Mouse (Mus musculus): Measurements from ENCODE around the gene Gm16368. TPM values are rescaled to one million over a fixed set of nuclear protein-coding genes. Genes with fewer than 3 reads are reported as not detected.
"Not testable (repeated sequence)": the region's sequence is repeated elsewhere in the genome, so short reads cannot be mapped to it uniquely, and the experiment has no call there.

Gm16368 gene
- total RNA-seq (2021) = not detected

DNA sequence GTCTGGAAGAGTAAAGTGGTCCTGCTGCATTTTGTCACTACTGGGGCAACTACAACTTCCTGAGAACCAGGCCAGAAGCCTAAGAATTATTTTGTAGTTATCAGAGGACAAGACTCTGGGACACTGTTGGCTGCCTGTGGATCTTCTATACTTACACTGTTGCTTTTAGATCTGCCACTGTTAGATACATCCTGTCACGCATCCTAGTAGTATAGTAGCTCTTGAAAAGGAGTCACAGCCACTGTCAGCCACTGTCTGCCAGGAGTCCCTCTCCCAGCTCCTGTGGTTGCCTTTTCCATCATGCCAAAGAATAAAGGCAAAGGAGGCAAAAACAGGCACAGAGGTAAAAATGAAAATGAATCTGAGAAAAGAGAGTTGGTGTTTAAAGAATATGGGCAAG lies at the start of gene Gm16368:
Gm16368 (plus strand) TSS at position 301 of the 400 bp plus-strand sequence.
- intact Hi-C loops (cut with DNase I) = not testable (repeated sequence)

GRCm38 (mm10) chr12:88039062-88039461 lies 44.4 kb upstream of the Gm16368 start:
- DNase-seq; intact Hi-C loops (cut with DNase I): not testable (repeated sequence)

More for the DNA sequence above, at the start of gene Gm16368:
- not testable (repeated sequence) for DNase-seq

DNA sequence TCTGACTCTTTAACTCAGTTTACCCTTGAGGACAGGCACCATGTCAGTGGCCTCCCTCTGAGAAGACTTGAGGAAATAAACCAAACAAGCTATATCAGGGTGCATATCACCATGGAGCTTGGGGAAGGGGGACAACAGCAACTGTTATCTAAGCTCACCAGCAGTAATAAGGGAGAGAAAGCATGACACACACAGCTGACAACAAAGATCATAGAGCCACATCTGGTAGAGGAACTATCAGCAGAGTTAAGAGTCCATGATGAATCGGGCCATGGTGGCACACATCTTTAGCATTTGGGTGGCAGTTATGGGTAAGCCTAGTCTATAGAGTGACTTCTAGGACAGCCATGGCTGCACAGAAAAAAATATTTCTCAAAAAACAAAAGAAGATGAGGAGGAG lies 43.8 kb upstream of the Gm16368 start:
- intact Hi-C loops (cut with DNase I) = loop anchor here (10.0 kb wide), 1 partner anchor 295 kb away; no protein-coding TSS in a partner anchor
- not testable (repeated sequence) for DNase-seq

- DNase-seq = not testable (repeated sequence)
Measured at GRCm38 (mm10) chr12:88045226-88045625, 38.3 kb upstream of the Gm16368 start.

More at GRCm38 (mm10) chr12:88045226-88045625, 38.3 kb upstream of the Gm16368 start:
- intact Hi-C loops (cut with DNase I) = loop anchor here (10.0 kb wide), 1 partner anchor 290 kb away; no protein-coding TSS in a partner anchor

Other genes with a start within 250 kb of the Gm16368 start
- not detected for gene Gm2001, start 241.4 kb upstream of the Gm16368 start, total RNA-seq (2021)
- not detected for gene Gm2016, start 209.6 kb upstream of the Gm16368 start, total RNA-seq (2021)
- not detected for gene Gm2022, start 188.3 kb upstream of the Gm16368 start, total RNA-seq (2021)
- not detected for gene Gm2035, start 163.8 kb upstream of the Gm16368 start, total RNA-seq (2021)
- not detected for gene Gm2042, start 129.6 kb upstream of the Gm16368 start, total RNA-seq (2021)
- gene Gm2075, start 71.8 kb upstream of the Gm16368 start, total RNA-seq (2021) = not detected
- not detected for gene Gm6803, start 64.9 kb upstream of the Gm16368 start, total RNA-seq (2021)
- gene Gm2056, start 56.7 kb upstream of the Gm16368 start, total RNA-seq (2021) = not detected
- gene Gm10436, start 98.4 kb downstream of the Gm16368 start, total RNA-seq (2021) = not detected
- not detected for gene Gm8332, start 166.4 kb downstream of the Gm16368 start, total RNA-seq (2021)
- gene Gm5662, start 190.8 kb downstream of the Gm16368 start, total RNA-seq (2021) = not detected
- gene Gm5039, start 240.3 kb downstream of the Gm16368 start, total RNA-seq (2021) = not detected

Data from heart, postnatal 10 days (tissue).